Mouse (Mus musculus) layer of hippocampus, adult 8-10 months (tissue): Measurements from ENCODE around the gene Pwwp2b. TPM values are rescaled to one million over a fixed set of nuclear protein-coding genes. Genes with fewer than 3 reads are reported as not detected.

Source experiments
- DNase-seq, 2 experiments: peaks; one replicate each; pipeline ENCODE4 v3.0.0; 2022; ENCODE audit warnings: low spot score in 2 of 2
- total RNA-seq, 4 experiments: library from RNA; stranded (reverse); gene quantifications; 2 replicates each; pipeline ENCODE4 v1.2.4; 2022

The Pwwp2b gene
- total RNA-seq, 4 experiments from 2014 or later: 26.9 to 37.1 (median 32.1) TPM

DNA sequence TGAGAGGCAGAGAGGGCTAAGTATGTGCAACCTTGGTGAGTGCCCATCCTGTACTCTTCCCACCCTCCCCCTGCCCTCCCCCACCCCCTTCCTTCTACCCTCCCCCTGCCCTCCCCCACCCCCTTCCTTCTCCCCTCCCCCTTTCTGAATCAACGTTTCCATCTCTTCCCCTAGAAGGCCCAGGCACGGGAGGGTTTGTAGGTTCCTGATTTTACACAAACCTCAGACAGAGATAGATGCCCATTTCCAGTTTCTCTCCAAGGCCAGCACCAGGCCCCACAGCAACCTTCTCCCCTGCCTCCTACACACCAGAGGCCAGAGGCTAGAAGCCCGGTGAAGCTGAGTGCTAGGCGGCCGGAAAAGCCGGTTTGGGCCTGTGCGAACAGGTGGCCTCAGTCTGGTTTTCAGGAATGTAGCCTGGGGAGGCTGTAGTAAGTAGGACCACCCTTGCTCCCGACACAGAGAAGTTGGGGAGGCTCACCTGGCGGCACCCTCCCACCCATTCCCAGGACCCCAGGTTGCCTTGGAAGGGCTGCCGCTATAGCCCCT lies 48.3 kb downstream of the Pwwp2b start:
- DNase-seq: no peak

DNA sequence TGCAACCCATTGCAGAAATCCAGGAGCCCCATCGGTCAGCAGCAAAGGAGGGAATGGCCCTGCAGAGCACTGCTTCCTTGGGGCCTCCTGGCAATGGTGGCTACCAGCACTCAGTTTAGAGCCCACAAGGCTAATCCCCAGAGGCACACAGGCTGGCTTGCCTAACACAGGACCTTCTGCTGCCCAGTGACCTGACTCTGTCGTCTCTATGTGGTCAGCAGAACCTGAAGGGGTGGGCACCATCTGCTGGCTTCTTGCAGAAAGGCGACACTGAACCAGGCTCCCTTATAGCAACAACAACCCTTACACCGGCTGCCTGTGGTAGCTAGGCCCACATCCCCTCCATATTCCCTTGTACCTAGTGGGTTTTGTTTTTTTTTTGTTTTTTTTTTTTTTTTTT lies 50.2 kb downstream of the Pwwp2b start:
- DNase-seq: no peak

DNA sequence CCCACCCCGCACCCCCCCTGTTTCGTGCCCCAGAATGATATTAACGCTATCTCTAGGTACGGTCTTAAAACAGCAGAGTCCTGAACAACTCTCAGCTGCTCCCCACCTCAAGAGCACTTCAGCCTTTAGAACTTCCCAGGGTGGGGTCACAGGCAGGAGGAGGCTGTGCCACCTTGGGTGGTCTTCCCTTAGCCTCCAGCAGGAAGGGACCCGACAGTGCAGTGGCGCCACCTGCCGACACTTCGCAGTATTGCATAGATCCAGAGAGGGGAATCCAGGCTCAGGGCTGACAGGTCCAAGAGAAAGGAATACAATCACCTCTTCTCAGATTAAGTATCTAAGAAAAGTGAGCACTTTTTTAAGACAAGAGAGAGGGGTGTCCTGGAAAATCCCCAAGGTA lies 51.1 kb downstream of the Pwwp2b start:
- DNase-seq: peak; percentile 67 to 85

DNA sequence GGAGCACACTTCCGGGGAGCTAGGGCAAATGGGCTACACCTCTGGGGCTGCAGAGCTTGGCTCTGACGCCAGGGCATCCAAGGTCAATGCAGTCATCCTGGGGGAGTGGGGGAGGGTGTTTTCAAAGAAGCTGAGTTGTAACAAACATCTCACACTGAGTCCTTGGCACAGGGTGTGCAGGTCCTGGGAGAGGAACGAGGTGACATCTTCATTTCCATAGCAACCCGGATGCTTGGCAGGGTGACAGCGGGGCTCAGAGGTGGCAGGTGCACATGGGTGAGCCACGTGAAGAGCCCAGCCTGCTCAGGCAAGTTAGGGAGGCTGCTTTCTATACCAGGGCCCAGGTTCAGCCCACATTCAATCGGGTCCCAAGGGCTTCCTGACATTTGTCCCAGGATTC lies 52.1 kb downstream of the Pwwp2b start:
- DNase-seq: no peak

DNA sequence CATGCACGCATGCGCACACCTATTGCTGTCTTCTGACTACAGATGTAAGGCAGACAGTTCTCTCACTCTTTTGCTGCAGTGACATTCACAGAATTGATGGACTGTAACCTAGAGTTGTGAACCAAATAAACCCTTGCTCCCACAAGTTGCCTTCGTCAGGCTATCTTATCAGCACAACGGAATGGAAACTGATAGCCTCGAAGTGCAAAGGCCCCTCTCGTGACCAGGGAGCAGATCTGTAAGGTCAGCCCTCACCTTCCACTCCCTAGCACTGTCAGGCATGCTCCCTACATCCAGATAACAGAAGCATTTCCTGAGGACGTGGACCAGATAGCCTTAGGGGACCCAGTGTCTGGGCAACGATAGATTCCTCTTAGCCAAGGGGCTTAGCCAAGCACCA lies 53.2 kb downstream of the Pwwp2b start:
- DNase-seq: no peak

DNA sequence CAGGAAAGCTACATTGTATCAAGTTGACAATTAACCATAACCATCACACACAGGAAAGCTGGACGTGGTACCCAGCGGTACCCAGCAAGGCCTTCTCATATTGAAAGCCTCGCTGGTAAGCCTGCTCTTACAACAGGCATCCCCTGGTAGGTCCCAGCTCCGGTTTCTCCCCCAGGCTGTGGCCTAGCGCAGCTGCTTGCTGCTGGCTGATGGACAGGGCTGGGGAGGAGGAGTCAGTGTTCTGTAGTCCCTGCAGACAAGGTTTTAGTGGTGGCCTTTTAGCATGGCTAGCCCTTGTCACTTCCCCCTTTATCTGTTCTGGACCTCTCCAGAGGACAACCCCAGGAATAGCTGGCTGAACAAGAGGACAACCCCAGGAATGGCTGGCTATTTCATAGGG lies 54.0 kb downstream of the Pwwp2b start:
- DNase-seq: no peak

DNA sequence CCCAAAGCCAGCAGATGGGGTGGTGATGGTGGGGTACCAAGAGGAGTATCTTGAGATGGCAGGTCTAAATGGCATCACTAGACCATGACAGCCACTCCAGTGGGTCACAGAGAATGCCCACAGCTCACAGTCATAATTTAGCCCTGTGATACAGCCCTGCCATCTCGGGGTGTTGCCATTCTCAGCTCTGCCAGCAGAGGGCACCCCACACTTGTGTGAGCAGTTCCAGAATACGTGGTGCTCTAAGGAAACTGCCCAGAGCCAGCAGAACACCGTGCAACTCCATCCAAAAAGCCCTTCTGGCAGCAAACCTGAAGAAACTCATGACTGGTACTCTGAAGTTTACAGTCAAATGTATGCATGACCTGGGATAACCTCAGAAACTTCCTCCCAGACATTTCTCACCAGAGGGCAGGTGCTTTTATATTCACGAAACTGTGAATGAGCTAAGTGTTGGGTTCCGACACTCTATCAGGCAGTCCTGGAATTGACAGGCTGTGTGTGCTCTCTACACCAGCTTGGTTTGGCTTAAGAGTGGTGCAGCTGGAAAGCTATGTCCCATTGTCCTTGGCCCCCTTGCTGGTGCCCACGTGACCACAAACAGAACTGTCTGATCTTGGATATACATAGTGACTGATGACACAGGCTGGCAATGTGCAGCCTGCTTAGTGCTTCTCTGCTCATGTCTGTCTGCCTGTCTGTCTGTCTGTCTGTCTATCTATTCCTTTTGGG lies 55.2 kb downstream of the Pwwp2b start:
- peak; percentile 74 to 93 for DNase-seq

DNA sequence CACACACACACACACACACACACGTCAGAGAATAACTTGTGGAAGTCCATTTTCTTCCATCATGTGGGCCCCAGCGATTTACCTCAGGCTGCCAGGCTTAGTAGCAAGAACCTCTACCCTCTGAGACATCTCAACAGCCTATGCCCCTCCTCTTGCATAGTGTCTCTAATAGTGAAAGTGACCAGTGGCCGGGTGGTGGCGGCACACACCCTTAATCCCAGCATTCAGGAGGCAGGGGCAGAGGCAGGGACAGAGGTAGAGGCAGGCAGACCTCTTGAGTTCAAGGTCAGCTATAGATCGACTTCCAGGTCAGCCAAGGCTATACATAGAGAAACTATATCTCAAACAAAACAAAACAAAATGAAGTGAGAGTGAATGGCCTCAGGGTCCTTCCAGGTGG lies 56.0 kb downstream of the Pwwp2b start:
- DNase-seq: no peak

DNA sequence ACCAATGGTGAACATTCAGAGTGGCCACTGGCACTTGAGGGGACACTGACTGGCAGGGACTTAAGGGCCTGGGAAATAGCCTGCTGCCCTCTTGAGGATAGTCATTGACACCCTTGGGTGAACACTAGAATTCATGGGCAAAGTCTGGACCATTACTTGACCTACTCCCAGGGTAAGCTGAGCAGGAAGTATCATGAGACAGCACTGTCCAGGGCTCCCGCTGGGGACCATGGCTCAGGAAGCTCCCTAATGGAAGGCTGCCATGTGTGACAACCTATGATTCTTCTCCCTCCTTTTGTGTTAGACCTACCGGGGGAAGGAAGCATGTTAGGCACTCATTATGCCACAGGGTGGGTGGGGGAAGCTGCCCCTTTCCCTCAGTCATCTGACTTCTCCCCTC lies 58.8 kb downstream of the Pwwp2b start:
- DNase-seq: no peak

DNA sequence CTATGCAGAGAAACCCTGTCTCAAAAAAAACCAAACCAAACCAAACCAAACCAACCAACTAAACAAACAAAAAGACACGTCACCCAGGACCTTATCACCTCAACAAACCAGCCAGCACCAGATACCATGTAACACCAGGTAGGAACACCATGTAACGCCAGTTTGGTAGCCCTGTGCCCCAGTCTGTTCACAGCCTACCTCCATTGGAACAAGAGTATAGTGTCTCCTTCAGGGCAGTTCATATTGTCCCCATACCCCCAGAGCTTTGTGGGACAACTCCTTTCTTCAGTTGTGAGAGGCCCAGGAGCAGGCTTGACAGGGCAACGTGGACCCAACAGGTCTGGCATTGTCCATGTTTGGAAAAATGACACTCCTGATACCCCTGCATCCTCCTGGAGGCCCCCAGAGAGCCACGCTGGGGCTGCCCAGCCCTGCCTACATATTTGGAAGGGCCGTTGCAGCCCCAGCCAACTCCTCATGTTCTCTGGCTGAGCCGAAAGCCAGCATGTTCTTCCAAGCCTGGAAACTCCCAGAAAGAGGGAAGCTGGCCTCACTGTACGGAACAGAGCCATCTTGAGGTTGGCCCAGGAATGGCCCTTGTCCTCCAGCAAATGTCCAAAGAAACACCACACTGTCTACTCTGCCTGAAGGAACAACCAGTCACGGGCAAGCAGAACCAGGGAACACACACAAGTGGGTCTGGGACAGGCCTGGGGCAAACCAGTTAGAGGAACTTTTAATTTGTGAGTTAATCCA lies 60.0 kb downstream of the Pwwp2b start:
- peak in 1 of 2 experiments; percentile 30 for DNase-seq

DNA sequence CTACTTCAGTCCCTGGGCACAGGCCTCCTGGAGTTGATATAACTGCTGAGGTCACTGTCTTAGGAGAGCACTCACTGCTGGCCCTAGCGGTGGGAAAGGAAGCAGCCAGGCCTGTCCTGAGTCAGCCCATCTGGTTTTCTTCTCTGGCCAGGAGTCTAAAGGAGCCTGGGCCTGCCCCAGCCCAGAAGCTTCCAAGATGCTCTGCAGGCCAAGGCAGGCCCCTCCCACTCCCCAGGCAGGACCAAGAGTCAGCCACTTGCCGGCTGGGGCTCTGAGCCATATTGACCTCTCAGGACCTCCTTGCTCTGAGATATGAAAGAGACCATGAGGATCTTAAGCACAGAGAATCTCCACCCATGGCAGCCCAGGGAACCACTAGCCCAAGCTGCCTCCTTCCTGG lies 60.8 kb downstream of the Pwwp2b start:
- DNase-seq: no peak

DNA sequence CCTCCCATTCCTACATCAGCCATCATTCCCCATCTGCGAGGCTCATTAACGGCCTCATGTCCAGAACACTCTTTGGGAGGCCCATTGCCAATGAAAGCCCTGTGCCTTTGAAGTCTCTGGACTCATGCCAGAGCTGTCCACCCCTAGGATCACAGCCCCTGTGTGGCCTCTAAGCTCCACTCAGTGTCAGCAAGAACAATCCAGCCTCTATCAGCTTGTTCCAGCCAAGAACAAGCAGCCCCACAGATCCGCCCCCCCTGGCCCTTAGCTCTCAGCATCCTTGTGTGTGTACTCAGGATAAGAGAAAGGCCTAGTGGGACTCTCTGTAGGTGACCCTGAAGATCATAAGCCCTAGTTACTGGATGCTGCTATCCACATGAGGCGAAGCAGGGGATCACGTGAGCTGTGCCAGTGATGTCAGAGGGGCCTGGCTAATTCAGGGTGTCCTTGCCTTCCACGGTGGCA lies 62.2 kb downstream of the Pwwp2b start:
- DNase-seq: no peak

DNA sequence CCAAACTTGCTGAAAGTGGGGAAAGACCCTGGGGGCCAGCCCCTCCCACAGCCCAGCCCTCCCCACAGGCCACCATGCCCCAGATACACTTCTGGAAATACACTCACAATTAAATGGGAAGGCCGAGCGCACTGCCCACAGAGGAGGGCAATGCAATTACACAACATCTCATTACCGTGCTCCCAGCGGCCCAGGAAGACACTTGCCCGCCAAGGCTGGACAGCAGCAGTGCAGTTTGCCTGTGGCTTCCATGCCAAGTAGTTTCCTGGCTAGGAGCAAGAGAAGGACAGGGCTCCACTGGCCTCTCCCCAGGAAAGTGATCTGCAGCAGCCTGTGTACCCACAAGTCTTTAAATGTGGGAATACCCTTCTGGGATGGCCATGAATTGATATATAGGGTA lies 64.4 kb downstream of the Pwwp2b start:
- DNase-seq: peak in 1 of 2 experiments; percentile 32

DNA sequence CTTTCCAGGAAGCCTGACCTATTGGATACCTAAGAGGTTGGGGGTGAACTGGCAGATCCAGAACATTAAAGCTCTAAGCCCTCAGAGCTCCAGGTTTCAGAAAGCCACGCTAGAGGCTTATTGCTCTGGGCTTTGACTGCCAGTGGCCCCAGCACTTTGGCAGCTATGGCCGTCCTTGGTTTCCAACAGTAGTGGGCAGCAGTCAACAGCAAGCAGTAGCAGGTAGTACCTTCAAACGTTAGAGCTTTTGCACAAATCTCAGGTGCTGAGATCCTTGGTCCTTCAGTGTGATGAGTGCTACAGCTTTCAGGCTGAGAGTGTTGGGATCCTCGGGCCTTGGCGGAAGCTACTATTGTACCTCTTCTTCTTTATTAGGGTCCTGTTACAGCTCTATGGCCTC lies 65.1 kb downstream of the Pwwp2b start:
- no peak for DNase-seq

DNA sequence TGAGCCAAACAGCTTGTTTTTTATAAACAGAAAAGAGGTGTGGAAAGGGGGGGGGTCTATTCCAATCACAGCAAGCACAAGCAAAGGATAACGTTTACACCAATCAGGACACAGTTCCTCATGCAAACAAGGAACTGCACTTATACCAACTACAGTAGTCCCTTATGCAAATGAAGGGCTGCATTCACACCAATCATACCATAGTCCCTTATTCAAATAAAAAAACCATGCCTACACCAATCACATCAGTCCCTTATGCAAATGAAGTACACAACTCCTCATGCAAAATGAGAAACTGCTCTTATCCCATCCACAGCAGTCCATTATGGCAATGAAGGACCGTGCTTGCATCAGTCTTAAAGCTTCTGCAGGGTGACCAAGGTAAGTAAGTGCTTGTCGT lies 66.4 kb downstream of the Pwwp2b start:
- DNase-seq: no peak

DNA sequence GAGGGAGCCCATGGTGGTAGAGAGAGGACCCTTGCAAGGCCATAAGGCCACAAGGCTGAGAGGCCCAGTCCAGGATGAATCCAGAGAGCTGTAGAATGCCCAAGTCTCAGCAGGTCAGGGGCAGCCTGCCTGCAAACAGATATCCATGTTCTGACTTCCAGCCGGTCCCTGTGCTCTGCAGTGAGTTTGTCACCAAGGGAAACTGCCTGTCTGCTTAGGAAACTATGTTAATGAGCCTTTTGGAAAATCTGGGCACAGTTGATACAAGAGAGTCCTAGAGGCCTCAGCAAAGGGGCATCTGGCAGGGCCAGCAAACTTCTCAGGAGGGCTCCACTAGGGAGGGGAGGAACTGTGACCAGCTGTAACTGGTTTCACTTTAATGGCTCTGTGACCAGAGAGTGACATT lies 70.7 kb downstream of the Pwwp2b start:
- DNase-seq: peak; percentile 36 to 41

Other genes with a start within 250 kb of the Pwwp2b start
- 10 to 100 TPM; 48.8 to 55.4 (median 53.4) TPM for gene Dpysl4, start 162.5 kb upstream of the Pwwp2b start, total RNA-seq
- gene Lrrc27, start 35.5 kb upstream of the Pwwp2b start, total RNA-seq: 1 to 10 TPM; 4.6 to 7.3 (median 6.5) TPM
- gene Stk32c, start 35.2 kb upstream of the Pwwp2b start, total RNA-seq: 10 to 100 TPM; 81.3 to 94.0 (median 88.8) TPM
- 10 to 100 TPM; 38.2 to 46.4 (median 39.6) TPM for gene Inpp5a, start 140.6 kb downstream of the Pwwp2b start, total RNA-seq